Mouse (Mus musculus) regulatory T cell (primary cell): ENCODE measurements around the gene Mtmr14.

ENCODE experiments used
- in situ Hi-C: fragments of 300-600 bp; cut with MboI, MseI; formaldehyde crosslinking; loops from one replicate; pipeline ENCODE4 v1.15.1; 2025; ENCODE audit warnings: high pct_unique_total_duplicates

The Mtmr14 gene

DNA sequence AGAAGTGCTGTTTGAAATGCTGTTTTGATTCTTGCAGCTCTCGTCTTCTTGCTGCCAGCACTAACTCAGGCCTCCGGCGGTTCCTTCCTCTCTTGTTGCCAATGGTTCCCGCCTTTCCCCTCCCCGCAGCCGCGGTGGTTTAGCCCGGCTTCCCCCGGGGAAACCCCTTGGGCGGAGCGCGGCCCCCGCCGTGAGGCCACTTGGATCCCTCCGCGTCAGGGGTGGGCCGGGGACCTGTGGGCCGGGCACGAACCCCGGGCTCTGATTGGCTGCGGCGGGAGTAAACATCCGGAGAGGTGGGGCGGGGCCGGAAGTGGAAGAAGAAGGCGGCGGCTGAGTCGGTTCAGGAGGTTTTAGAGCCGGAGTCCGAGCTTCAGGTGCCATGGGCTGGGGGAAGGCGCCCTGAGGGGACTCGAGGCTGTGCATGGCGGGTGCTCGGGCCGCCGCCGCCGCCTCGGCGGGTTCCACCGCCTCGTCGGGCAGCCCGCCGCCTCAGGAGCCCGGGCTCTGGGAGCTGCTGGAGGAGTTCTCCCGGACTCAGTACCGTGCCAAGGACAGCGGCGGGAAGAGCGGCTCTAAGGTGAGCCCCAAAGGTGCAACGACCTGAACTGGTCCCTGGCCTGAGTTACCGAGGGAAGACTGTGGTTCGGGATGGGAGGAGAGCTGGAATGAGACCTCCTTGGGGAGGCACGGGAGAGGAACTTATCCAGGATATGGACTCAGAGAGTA is at the start of gene Mtmr14:
TSS of gene Mtmr14 (plus strand) at position 302 of the 729 bp plus-strand sequence.
- in situ Hi-C loops = loop anchor here (10.0 kb wide), 1 partner anchor 193 kb away; the partner anchor contains the start of gene Thumpd3

- in situ Hi-C loops = no loop called here
Measured at GRCm38 (mm10) chr6:113193765-113194460, 43.7 kb upstream of the Mtmr14 start.

GRCm38 (mm10) chr6:113194517-113194840 is 43.2 kb upstream of the Mtmr14 start:
- in situ Hi-C loops = no loop called here

GRCm38 (mm10) chr6:113194841-113195595 is 42.6 kb upstream of the Mtmr14 start, which contains the start of gene Lhfpl4:
Gene Lhfpl4, minus strand, starts transcription at chr6:113195384.
- in situ Hi-C loops = no loop called here

DNA sequence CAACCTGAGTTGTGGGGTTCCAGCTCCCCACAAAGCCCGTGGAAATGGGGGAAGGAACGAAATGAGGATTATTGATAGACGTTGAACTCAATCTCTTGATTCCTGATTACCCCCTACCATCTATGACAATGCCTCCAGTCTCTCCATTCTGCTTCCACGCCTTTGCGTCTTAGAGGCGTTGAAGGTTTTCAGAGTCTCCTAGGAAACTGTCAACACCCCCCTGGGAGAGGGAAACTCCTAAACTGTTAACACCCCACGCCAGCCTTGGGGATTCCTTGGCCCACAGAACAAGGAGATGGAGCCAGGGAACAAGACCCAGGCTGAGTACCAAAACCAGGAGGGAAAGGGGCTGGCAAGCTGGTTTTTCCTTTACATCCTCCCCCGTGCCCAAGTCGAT is 42.0 kb upstream of the Mtmr14 start:
- in situ Hi-C loops = no loop called here

GRCm38 (mm10) chr6:113216280-113216679 is 21.4 kb upstream of the Mtmr14 start:
- in situ Hi-C loops = no loop called here

DNA sequence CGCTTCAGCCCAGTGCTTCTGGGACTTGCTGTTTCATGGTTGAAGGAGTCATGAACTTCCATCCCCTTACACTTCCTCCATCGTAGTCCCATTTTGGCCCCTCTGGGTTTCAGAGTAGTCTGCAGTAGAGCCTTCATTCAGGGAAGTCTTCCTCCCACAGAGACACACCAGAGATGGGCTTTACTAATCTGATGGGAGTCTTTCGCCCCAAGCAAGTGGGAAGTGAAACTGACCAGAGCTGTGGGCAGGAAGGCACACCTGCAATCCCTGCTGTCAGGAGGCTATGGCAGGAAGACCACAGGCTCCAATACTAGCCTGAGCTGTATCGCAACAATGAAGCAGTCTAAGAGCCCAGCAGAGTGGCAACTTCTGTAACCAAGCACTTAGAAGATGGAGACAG is 11.8 kb upstream of the Mtmr14 start:
- in situ Hi-C loops = no loop called here

DNA sequence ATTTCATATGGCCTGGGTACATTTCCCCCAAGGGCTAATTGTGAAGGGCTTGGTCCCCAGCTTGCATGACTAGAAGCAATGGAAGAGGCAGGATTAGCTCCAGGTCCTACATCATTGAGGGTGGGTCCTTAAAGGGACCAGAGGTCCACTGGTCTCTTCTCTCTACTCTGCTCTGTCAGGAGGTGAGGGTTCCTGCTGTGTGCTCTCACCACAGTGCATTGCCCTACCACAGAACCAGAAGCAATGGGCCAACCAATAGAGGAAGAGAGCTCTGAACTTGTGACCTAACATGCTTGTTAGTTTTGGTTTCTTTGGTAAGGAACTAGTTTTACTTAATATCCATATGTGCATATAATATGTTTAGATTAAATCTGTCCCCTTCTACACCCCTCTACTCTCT is 10.9 kb upstream of the Mtmr14 start:
- in situ Hi-C loops = no loop called here

DNA sequence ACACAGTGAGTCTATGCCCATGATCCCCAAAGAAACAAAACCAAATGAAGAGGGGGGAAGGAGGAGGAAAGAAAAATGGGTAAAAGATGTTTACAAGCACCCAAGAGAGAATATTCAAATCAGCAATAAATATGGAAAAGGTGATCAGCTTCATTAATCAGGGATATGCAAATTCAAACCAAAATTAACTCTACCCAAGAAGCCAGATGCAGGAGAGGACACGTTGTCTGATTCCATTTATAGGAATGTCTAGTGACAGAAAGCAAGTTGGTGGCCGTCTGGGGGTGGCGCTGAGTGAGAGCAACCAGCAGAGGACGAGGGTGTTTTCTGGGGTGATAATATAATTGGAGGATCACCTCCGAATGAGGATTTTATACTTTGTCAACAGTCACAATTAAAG is 2.5 kb upstream of the Mtmr14 start:
- in situ Hi-C loops = loop anchor here (10.0 kb wide), 1 partner anchor 190 kb away; the partner anchor contains the start of gene Thumpd3

GRCm38 (mm10) chr6:113238442-113238841 is 799 bp downstream of the Mtmr14 start:
- in situ Hi-C loops = loop anchor here (10.0 kb wide), 1 partner anchor 194 kb away; the partner anchor contains the start of gene Thumpd3

DNA sequence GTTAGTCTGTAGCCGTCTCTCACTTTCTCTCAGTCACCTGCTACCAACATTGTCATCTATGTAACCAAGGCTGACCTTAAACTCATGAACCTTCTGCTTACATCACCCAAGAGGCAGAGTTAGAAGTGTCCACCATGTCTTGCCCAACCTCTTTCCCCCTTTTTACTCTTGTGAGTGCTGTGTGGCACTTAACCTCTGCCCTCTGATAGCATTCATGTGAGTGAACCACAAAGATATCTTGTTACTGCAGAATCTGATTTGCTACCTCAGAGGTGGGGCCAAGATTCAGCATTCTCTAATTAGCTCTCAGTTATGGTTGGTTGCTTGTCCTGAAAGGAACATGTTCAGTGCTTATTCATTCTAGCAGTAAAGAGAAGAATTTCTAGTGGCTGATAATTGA is 5.1 kb downstream of the Mtmr14 start:
- in situ Hi-C loops = no loop called here

- in situ Hi-C loops = no loop called here
Measured at GRCm38 (mm10) chr6:113245585-113245984, 7.9 kb downstream of the Mtmr14 start.

DNA sequence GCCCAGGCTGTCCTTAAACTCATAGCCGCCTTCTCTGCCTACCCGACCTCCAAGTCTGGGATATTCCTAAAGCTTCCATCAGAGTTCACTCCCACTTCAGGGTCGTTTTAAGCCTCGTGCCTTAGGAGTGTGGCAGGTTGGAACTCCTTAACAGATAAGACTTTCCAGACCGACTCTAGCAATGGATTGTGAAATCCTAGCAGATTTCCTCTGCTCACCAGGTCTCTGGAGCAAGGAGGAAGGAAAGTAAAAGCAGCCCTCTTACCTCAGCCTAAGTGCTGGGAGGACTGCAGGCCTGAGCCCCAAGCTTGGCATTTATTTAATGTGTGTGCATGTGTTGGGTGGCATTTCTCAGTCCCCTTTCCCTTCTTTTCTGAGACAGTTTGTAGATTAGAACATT is 13.1 kb downstream of the Mtmr14 start:
- in situ Hi-C loops = no loop called here

DNA sequence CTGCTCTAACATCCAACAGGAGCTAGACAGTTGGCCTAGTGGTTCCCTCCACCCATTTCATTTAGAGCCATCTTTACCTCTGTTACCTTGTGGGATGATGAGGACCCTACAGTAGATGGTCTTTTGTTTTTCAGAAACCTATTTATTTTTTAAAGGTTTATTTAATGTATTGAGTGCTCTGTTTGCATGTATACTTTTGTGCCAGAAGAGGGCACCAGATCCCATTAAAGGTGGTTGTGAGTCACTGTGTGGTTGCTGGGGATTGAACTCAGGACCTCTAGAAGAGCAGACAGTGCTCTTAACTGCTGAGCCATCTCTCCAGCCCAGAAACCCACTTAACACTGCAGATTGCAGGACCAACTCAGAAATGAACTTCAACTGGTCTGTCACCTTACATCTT is 14.3 kb downstream of the Mtmr14 start:
- in situ Hi-C loops = no loop called here

DNA sequence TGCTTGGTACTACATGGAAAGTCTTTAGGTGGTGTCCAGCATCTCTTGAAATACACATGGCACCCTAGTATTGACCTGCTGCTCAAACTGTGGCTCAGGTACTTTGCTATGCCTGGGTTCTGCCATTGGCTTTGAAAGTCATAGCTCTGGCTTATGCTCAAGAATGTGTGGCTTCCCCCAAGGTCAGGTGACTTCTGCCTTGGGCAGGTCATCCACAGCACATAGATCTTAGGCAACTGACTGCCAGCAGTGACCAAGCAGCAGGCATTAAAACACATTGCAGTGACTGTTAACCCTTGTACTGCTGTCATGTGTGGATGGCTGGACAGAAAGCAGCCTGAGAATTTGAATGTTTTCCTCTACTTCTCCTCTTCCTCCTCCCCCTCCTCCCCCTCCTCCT is 17.3 kb downstream of the Mtmr14 start:
- in situ Hi-C loops = no loop called here

- in situ Hi-C loops = loop anchor here (10.0 kb wide), 1 partner anchor 783 kb away; the partner anchor contains the start of gene Atp2b2
Measured at GRCm38 (mm10) chr6:113261174-113261858, 23.7 kb downstream of the Mtmr14 start.

DNA sequence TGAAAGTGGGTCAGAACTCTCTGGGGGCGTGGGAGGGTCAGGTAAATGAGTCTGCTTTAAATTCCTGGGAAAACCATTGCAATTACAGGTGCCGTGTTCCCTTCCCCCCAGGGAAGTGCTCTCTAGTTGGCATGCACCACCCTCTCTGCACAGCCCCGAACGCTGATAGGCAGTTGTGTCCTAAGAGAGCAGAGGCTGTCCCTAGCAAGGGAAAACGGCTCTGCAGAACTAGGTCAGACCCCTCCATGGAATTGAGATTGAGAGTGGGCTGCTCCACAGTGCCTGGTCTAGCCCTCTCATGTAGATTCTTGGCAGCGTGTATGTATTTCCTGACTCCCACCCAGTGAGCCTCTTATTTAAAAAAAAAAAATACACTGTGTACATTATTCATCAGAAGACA is 25.9 kb downstream of the Mtmr14 start:
- in situ Hi-C loops = loop anchor here (10.0 kb wide), 1 partner anchor 781 kb away; the partner anchor contains the start of gene Atp2b2

DNA sequence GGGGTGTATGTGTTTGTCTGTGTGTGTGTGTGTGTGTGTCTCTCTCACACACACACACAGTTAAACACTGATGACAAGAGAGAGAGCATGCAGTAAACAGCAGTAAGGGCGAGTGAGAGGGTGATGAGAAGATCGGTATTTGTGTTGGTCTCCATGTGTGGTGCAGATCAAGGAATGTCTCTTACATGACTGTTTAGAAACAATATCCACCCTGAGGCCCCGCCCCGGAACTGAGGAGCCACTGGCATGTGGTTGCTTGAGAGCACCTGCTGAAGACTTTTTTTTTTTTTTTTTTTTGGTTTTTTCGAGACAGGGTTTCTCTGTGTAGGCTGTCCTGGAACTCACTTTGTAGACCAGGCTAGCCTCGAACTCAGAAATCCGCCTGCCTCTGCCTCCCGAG is 26.8 kb downstream of the Mtmr14 start:
- in situ Hi-C loops = loop anchor here (10.0 kb wide), 1 partner anchor 780 kb away; the partner anchor contains the start of gene Atp2b2

DNA sequence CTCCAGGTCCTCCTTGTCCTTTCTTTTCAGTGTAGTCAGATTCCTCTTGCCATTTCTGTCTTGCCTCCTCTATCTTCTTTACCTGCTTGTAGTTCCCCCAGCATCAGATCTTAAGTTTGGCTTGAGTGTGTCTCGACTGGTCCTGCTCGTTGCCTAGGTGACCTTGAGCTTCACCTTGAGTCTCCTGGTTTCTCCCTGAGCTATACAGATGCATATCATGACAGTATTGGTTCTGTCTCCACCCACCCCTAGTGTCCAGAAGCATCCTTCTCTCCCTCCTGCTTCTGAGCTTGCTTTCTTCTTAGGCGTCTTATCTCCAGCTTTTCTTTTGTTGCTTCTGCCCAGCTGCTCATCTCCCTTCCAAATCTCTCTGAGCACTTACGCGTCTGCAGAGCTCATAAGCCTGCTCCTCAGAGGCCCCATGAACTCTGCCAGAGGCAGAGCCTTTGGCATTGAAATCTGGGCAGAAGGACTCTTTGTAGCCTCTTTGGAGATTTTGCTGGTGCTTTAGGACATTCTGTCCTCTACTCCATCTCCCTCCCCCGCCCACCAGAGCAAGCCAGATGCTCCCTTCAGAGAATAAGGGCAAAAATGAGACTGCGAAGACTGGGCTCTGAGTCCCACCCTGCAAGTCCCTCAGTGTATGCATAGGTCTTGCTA is 29.5 kb downstream of the Mtmr14 start:
- in situ Hi-C loops = loop anchor here (10.0 kb wide), 1 partner anchor 778 kb away; the partner anchor contains the start of gene Atp2b2

DNA sequence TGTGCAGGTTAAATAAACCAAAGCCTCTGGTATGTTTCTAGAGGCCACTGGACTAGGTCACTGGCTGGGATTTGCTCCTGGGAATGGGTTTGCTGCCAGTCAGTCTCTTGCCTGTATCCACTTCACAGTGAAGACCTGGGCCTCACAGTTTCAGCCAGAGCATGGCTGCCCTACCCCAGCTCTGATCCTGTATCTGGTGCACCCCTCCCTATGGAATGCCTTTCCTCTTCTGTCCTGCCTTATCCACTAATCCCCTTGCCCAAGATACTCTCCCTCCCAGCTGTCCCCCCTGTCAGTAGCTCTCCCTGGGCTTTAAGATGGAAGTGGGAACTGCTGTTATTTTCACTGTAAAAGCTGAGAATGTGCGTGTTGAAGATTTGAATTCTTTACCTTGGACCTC is 30.3 kb downstream of the Mtmr14 start:
- in situ Hi-C loops = loop anchor here (10.0 kb wide), 1 partner anchor 777 kb away; the partner anchor contains the start of gene Atp2b2

- in situ Hi-C loops = no loop called here
Measured at GRCm38 (mm10) chr6:113272365-113272764, 34.7 kb downstream of the Mtmr14 start.
